Mouse (Mus musculus) E14TG2a.4 (cell line): ENCODE measurements around the gene Mlxip.

Source experiments
- CTCF ChIP-seq: conservative IDR thresholded peaks from 2 replicates; pipeline ENCODE4 v1.5.1; 2014; ENCODE audit warnings: low read length
- NANOG ChIP-seq: IDR thresholded peaks from 2 replicates; pipeline ENCODE4 v1.6.1; 2014; ENCODE audit warnings: borderline replicate concordance, low read length, mixed read lengths
- POU5F1 ChIP-seq: IDR thresholded peaks from 2 replicates; pipeline ENCODE4 v1.6.1; 2014; ENCODE audit warnings: low read length, borderline replicate concordance

GRCm38 (mm10) chr5:123499717-123500116 is 105.1 kb downstream of the Mlxip start:
- TF ChIP-seq CTCF (peak; percentile 39), NANOG (no peak), POU5F1 (no peak)
